Mouse (Mus musculus): ENCODE results near the gene Myo5c.

- TF ChIP-seq CTCF (IDR thresholded peaks at IDR 0.05; ENCODE audit: low read depth, low read length), result no peak
- TF ChIP-seq TAL1 (conservative IDR thresholded peaks at IDR 0.05; ENCODE audit: low read depth, low read length), result no peak
- no peak for TF ChIP-seq GATA1 (IDR thresholded peaks at IDR 0.05; ENCODE audit: borderline replicate concordance, low read length)
- TF ChIP-seq POLR2AphosphoS5 (IDR thresholded peaks at IDR 0.05; ENCODE audit: insufficient replicate concordance, low read depth, low read length), result no peak
- no peak for TF ChIP-seq GATA2 (IDR thresholded peaks at IDR 0.05; ENCODE audit: borderline replicate concordance, low read depth, low read length)
Observed at GRCm38 (mm10) chr9:75271539-75271938, 39.7 kb downstream of the Myo5c start.
